Mouse (Mus musculus) T-cell, adult 2 months (primary cell): ENCODE data around the gene Hsd11b2.

Source experiments
- DNase-seq: peaks from one replicate; pipeline ENCODE4 v3.0.0; 2022; ENCODE audit warnings: low spot score

Gene Hsd11b2

GRCm38 (mm10) chr8:105484030-105484368, 34.6 kb upstream of the Hsd11b2 start:
- DNase-seq, result no peak

GRCm38 (mm10) chr8:105484392-105484791, 34.2 kb upstream of the Hsd11b2 start:
- no peak for DNase-seq

- no peak for DNase-seq
Observed at GRCm38 (mm10) chr8:105488082-105488481, 30.5 kb upstream of the Hsd11b2 start.

- DNase-seq, result no peak
Observed at GRCm38 (mm10) chr8:105489281-105489680, 29.3 kb upstream of the Hsd11b2 start.

- DNase-seq, result no peak
Observed at GRCm38 (mm10) chr8:105493495-105493894, 25.1 kb upstream of the Hsd11b2 start.

GRCm38 (mm10) chr8:105494566-105494965, 24.0 kb upstream of the Hsd11b2 start:
- no peak for DNase-seq

GRCm38 (mm10) chr8:105495350-105496302, 22.9 kb upstream of the Hsd11b2 start:
- no peak for DNase-seq

GRCm38 (mm10) chr8:105496439-105497180, 21.9 kb upstream of the Hsd11b2 start, which contains the start of gene Zdhhc1:
Gene Zdhhc1, minus strand, starts transcription at chr8:105496902.
- DNase-seq, result peak; percentile 74

- DNase-seq, result no peak
Observed at GRCm38 (mm10) chr8:105499787-105500186, 18.8 kb upstream of the Hsd11b2 start.

- no peak for DNase-seq
Observed at GRCm38 (mm10) chr8:105504617-105505016, 13.9 kb upstream of the Hsd11b2 start.

- no peak for DNase-seq
Observed at GRCm38 (mm10) chr8:105506977-105507376, 11.6 kb upstream of the Hsd11b2 start.

GRCm38 (mm10) chr8:105508758-105509157, 9.8 kb upstream of the Hsd11b2 start:
- DNase-seq, result no peak

GRCm38 (mm10) chr8:105509997-105510735, 8.4 kb upstream of the Hsd11b2 start:
- DNase-seq, result no peak

- no peak for DNase-seq
Observed at GRCm38 (mm10) chr8:105514194-105514593, 4.4 kb upstream of the Hsd11b2 start.

- no peak for DNase-seq
Observed at GRCm38 (mm10) chr8:105514656-105515055, 3.9 kb upstream of the Hsd11b2 start.

- DNase-seq, result peak; percentile 63
Observed at GRCm38 (mm10) chr8:105516018-105516645, 2.4 kb upstream of the Hsd11b2 start.

GRCm38 (mm10) chr8:105517346-105517745, 1.2 kb upstream of the Hsd11b2 start:
- no peak for DNase-seq

- no peak for DNase-seq
Observed at GRCm38 (mm10) chr8:105519591-105519990, 1.0 kb downstream of the Hsd11b2 start.

- no peak for DNase-seq
Observed at GRCm38 (mm10) chr8:105520521-105520920, 2.0 kb downstream of the Hsd11b2 start.

GRCm38 (mm10) chr8:105521061-105521460, 2.5 kb downstream of the Hsd11b2 start:
- no peak for DNase-seq

GRCm38 (mm10) chr8:105521995-105522769, 3.6 kb downstream of the Hsd11b2 start:
- DNase-seq, result no peak
